In genomic region chr4:151919900-151920643, GRCm38 (mm10) we compare ENCODE assay signal across 7 mouse cellular contexts. TPM values are rescaled to one million over a fixed set of nuclear protein-coding genes. Genes with fewer than 3 reads are reported as not detected.
DNase-seq lines count a peak whose midpoint lies in the region; ATAC-seq and TF ChIP-seq lines count a peak whose summit lies in the region.

No protein-coding gene starts in this region.

- no peak overlapping the region for H3K27ac ChIP-seq in embryonic facial prominence, embryonic 14.5 days (replicated peaks; ENCODE audit: low read depth, low read length)
- H3K27ac ChIP-seq in heart, postnatal 0 days (ENCODE audit: low read depth): no peak overlapping the region

- peak overlapping the region; percentile 52 for H3K4me2 ChIP-seq in embryonic facial prominence, embryonic 14.5 days (ENCODE audit: low read depth, low read length)
- H3K4me2 ChIP-seq in heart, postnatal 0 days (ENCODE audit: low read depth, low read length): peak overlapping the region; percentile 23

- 0 out of 2 replicates have a peak, but pooled peaks have one; percentile 60 for ATAC-seq in embryonic facial prominence, embryonic 14.5 days (ENCODE audit: low read depth)
- ATAC-seq in heart, postnatal 0 days (ENCODE audit: insufficient read depth, low read depth): peak; percentile 71; the same call in 1 of the 2 replicates

- DNase-seq in ES-CJ7 (ENCODE audit: low read depth, low spot score): peak; percentile 84
- peak; percentile 55 to 78 for DNase-seq in adrenal gland, postnatal 36 days
- DNase-seq in embryonic facial prominence, embryonic 14.5 days (ENCODE audit: low spot score): peak; percentile 84
- DNase-seq in heart, postnatal 0 days (ENCODE audit: low spot score): peak; percentile 65
- peak; percentile 68 to 85 for DNase-seq in kidney, postnatal 36 days
- DNase-seq in lung, postnatal 4 days: peak; percentile 52 to 63
- DNase-seq in right cerebral cortex, postnatal 10 days (ENCODE audit: low spot score in 2 of 2): peak; percentile 51 to 78

- WGBS in embryonic facial prominence, embryonic 14.5 days: 20% methylated on average over 15 of the region's 16 CpGs
- WGBS in heart, postnatal 0 days: 26% methylated on average over 16 of the region's 16 CpGs

- 0 out of 2 replicates have a peak overlapping the region, but pooled peaks have one; percentile 20 for H3K9ac ChIP-seq in embryonic facial prominence, embryonic 14.5 days (ENCODE audit: low read depth, low read length)
- H3K9ac ChIP-seq in heart, postnatal 0 days (replicated peaks; ENCODE audit: low read depth, low read length): no peak overlapping the region

- no peak for TF ChIP-seq EP300 in heart, postnatal 0 days (IDR thresholded peaks at IDR 0.05; ENCODE audit: low read depth)

- no peaks in the 10 kb centered on the region for H3K4me1 ChIP-seq in embryonic facial prominence, embryonic 14.5 days (ENCODE audit: control insufficient read depth, insufficient read depth, low read length)
- H3K4me1 ChIP-seq in heart, postnatal 0 days (ENCODE audit: control insufficient read depth, insufficient read depth): no peaks in the 10 kb centered on the region

- H3K9me3 ChIP-seq in embryonic facial prominence, embryonic 14.5 days (ENCODE audit: control insufficient read depth, low read length): no peaks in the 10 kb centered on the region
- H3K9me3 ChIP-seq in heart, postnatal 0 days (replicated peaks; ENCODE audit: control insufficient read depth, low read length): peaks cover 3% of the 10 kb centered on the region; the same call in 1 of the 2 replicates

- no peak overlapping the region for H3K4me3 ChIP-seq in embryonic facial prominence, embryonic 14.5 days (ENCODE audit: low read depth, low read length)
- no peak overlapping the region for H3K4me3 ChIP-seq in heart, postnatal 0 days (ENCODE audit: low read depth, low read length)

- peak; percentile 82 for TF ChIP-seq CTCF in heart, postnatal 0 days (IDR thresholded peaks at IDR 0.05; ENCODE audit: low read depth)

- no peaks in the 10 kb centered on the region for H3K36me3 ChIP-seq in embryonic facial prominence, embryonic 14.5 days (ENCODE audit: control insufficient read depth, insufficient read depth, low read length)
- no peaks in the 10 kb centered on the region for H3K36me3 ChIP-seq in heart, postnatal 0 days (replicated peaks; ENCODE audit: control insufficient read depth, insufficient read depth, low read length)

- no peaks in the 10 kb centered on the region for H3K27me3 ChIP-seq in embryonic facial prominence, embryonic 14.5 days (replicated peaks; ENCODE audit: control insufficient read depth, insufficient read depth, low read length)
- no peaks in the 10 kb centered on the region for H3K27me3 ChIP-seq in heart, postnatal 0 days (ENCODE audit: control insufficient read depth, insufficient read depth, low read length)

RNA-seq across cellular contexts. Expression of gene Dnajc11, which starts 13.4 kb away (rescaled TPM):
- 10 to 100 TPM; 93.5 to 95.9 TPM for total RNA-seq in adrenal gland, postnatal 36 days (2021)
- 47.5 and 53.1 TPM in 2 replicates for polyA plus RNA-seq in embryonic facial prominence, embryonic 14.5 days (2014; fragmentation: Nextera tagmentation; extraction: Ambion mirVana)
- total RNA-seq in heart, postnatal 0 days (2014; rRNA removed; ENCODE audit: low replicate concordance): 92.5 and 95.3 TPM in 2 replicates
- 41.4 and 47.7 TPM in 2 replicates for polyA plus RNA-seq in heart, postnatal 0 days (2015; fragmentation: Nextera tagmentation; extraction: Ambion mirVana)

RNA-seq across cellular contexts. Expression of gene Camta1, which starts 58.4 kb away (rescaled TPM):
- 10 to 100 TPM; 28.7 to 33.3 TPM for total RNA-seq in adrenal gland, postnatal 36 days (2021)
- 77.3 and 88.0 TPM in 2 replicates for polyA plus RNA-seq in embryonic facial prominence, embryonic 14.5 days (2014; fragmentation: Nextera tagmentation; extraction: Ambion mirVana)
- total RNA-seq in heart, postnatal 0 days (2014; rRNA removed; ENCODE audit: low replicate concordance): 72.7 and 739 TPM in 2 replicates
- polyA plus RNA-seq in heart, postnatal 0 days (2015; fragmentation: Nextera tagmentation; extraction: Ambion mirVana): 240 and 250 TPM in 2 replicates
